Mouse (Mus musculus) olfactory bulb, adult 2 months (tissue): ENCODE results near the gene Il1f10.

ENCODE experiments used
- CTCF ChIP-seq: fragments of 200-500 bp; IDR thresholded peaks from 2 replicates; pipeline ENCODE4 v1.5.1; 2012; ENCODE audit warnings: low read depth, mild to moderate bottlenecking, low read length, moderate library complexity; ENCODE audit not compliant: insufficient read depth
- POLR2A ChIP-seq: fragments of 200-500 bp; IDR thresholded peaks from 2 replicates; pipeline ENCODE4 v1.6.1; 2012; ENCODE audit warnings: mild to moderate bottlenecking, low read depth, low read length, moderate library complexity; ENCODE audit not compliant: insufficient read depth

- TF ChIP-seq CTCF (no peak), POLR2A (no peak)
Measured at GRCm38 (mm10) chr2:24275146-24275545, 15.8 kb upstream of the Il1f10 start.
